Mouse (Mus musculus) intestine, postnatal 0 days (tissue): ENCODE measurements around the gene Pax2. TPM values are rescaled to one million over a fixed set of nuclear protein-coding genes. Genes with fewer than 3 reads are reported as not detected.
"Not testable (repeated sequence)": the region's sequence is repeated elsewhere in the genome, so short reads cannot be mapped to it uniquely, and the experiment has no call there.

Experiments used
- ATAC-seq: fragments of 200-750 bp; cut with Nextera tagmentation; 2 replicates; pipeline ENCODE4 v1.8.0; 2017; ENCODE audit warnings: mild to moderate bottlenecking, moderate TSS enrichment, moderate library complexity
- H3K27ac ChIP-seq: fragments of 300-500 bp; sonication (generic); 2 replicates; pipeline ENCODE4 v1.5.1; 2014; ENCODE audit warnings: mild to moderate bottlenecking, low read depth, low read length, moderate library complexity
- H3K27me3 ChIP-seq: fragments of 300-500 bp; sonication (generic); replicated peaks from 2 replicates; pipeline ENCODE4 v1.6.1; 2014; ENCODE audit warnings: low read length, mixed read lengths; ENCODE audit not compliant: control insufficient read depth, insufficient read depth
- H3K36me3 ChIP-seq: fragments of 300-500 bp; sonication (generic); 2 replicates; pipeline ENCODE4 v1.6.1; 2014; ENCODE audit warnings: mild to moderate bottlenecking, moderate library complexity; ENCODE audit not compliant: control insufficient read depth, insufficient read depth
- H3K4me1 ChIP-seq: fragments of 300-500 bp; sonication (generic); replicated peaks from 2 replicates; pipeline ENCODE4 v1.6.1; 2014; ENCODE audit warnings: antibody characterized with exemption, low read length, mixed read lengths; ENCODE audit not compliant: control insufficient read depth, insufficient read depth
- H3K4me2 ChIP-seq: fragments of 300-500 bp; sonication (generic); replicated peaks from 2 replicates; pipeline ENCODE4 v1.6.1; 2014; ENCODE audit warnings: low read depth, mild to moderate bottlenecking, moderate library complexity
- H3K4me3 ChIP-seq: fragments of 300-500 bp; sonication (generic); 2 replicates; pipeline ENCODE4 v1.5.1; 2014; ENCODE audit warnings: low read depth, low read length
- H3K9ac ChIP-seq: fragments of 300-500 bp; sonication (generic); 2 replicates; pipeline ENCODE4 v1.6.1; 2014; ENCODE audit warnings: mild to moderate bottlenecking, low read depth, low read length
- H3K9me3 ChIP-seq: fragments of 300-500 bp; sonication (generic); 2 replicates; pipeline ENCODE4 v1.6.1; 2016; ENCODE audit warnings: mixed run types; ENCODE audit not compliant: control insufficient read depth
- CTCF ChIP-seq: sonication (generic); IDR thresholded peaks from 2 replicates; pipeline ENCODE4 v1.5.1; 2016; ENCODE audit warnings: low read depth, mild to moderate bottlenecking, control low read depth, antibody characterized with exemption, moderate library complexity
- WGBS: fragments of 180-500 bp; shearing (Covaris S2); extraction: QIAGEN DNeasy Blood & Tissue Kit; methylation state at CpG from one replicate; pipeline ENCODE4 v1.1.7; 2014; 5-methylcytosine and 5-hydroxymethylcytosine counted together
- polyA plus RNA-seq: library from polyadenylated mRNA; unstranded; fragments of >200 nt; fragmentation: Nextera tagmentation; extraction: Ambion mirVana; gene quantifications from 2 replicates; pipeline ENCODE4 v1.2.1, GENCODE M21; 2015

Pax2 gene
- polyA plus RNA-seq, 1 experiment from 2014 or later, result not detected

DNA sequence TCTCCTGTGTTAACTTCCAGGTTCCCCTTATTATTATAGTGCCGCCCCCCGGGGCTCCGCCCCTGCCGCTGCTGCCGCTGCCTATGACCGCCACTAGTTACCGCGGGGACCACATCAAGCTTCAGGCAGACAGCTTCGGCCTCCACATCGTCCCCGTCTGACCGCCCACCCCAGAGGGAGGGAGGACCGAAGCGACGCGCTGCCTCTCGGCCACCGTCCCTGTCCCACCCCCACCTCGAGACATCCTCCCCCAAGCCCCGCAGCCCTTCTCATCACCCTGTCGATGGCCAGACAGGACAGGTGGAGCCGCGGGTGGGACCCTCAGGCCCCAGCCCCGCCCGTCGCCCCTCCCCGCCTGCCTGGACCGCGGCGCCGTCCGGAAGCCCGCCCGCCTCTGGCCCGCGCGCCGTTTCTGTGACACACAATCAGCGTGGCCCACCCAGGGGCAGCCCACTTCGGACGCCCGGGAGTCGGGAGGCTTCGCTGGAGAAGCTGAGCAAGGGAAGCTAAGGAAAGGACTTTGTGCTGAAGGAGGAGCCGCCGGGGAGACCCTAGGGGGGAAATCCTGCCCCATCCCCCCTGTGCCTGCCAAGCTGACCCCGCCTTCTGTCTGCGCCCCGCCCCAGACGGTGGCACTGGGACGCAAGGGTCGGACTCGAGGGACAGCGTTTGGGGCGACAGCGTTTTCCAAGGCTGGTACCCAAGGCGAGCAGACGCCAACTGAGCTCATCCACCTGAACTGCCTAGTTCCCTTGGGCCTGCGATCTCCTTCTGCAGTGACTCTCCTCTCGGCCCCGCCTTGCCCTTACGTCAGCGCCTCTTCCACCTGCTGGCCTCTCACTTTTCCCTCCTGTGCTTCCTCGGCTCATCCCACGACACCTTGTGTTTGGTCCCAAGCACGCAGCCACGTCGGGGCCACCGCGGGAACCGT, 80.4 kb downstream of the Pax2 start:
- Histone ChIP-seq H3K27me3 (peaks cover 77% of the 10 kb centered on the region), H3K9ac (no peak overlapping the region), H3K4me1 (0 out of 2 replicates have a peak, but pooled peaks cover 5% of the 10 kb centered on the region), H3K4me3 (peak overlapping the region; percentile 45), H3K9me3 (no peaks in the 10 kb centered on the region), H3K4me2 (peak overlapping the region; percentile 70), H3K36me3 (no peaks in the 10 kb centered on the region), H3K27ac (no peak overlapping the region)
- TF ChIP-seq CTCF, result no peak
- WGBS, result under 1% methylated on average over 67 of the region's 71 CpGs
- ATAC-seq, result no peak

DNA sequence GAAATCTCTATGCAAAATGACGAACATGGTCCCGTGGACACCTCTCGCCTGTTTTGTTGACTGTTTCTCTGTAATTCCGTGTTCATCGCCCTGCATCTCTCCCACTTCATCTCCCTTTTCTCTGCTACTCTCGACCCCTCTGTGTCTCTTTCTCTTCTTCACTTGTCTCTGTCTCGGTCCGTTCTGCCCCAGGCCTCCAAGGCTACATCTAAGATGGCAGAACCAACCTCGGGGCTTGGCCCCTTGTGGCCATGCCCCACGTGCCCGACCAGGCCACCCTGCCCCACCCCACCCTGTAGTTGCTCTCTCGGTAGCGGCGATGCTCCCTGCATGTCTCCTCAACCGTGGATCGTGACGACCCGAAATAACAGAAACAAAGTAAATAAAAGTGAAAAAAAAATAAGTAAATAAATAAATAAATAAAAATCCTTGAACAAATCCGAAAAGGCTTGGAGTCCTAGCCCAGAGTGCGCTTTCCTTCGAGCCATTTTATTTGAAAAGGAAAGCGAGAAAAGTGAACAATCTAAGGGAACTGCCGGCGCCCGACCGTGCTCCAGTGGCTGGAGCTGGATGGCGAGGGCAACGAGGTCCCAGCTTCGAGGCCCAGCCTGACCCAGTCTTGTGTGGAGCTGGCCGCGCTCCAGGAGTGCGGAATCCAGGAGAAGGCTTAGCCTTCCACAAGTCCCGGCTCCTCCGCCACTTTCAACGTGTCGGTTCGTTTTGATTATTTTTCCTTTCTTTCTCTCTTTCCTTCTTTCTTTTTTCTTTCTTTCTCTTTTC, 81.8 kb downstream of the Pax2 start:
- Histone ChIP-seq H3K27me3 (peaks cover 73% of the 10 kb centered on the region), H3K9me3 (no peaks in the 10 kb centered on the region), H3K9ac (no peak overlapping the region), H3K27ac (no peak overlapping the region), H3K4me2 (no peak overlapping the region; the same call in 1 of the 2 replicates), H3K4me3 (peak overlapping the region; percentile 45; the same call in 1 of the 2 replicates), H3K4me1 (0 out of 2 replicates have a peak, but pooled peaks cover 5% of the 10 kb centered on the region), H3K36me3 (no peaks in the 10 kb centered on the region)
- TF ChIP-seq CTCF, result no peak
- no peak for ATAC-seq
- WGBS, result 2% methylated on average over 37 of the region's 37 CpGs

DNA sequence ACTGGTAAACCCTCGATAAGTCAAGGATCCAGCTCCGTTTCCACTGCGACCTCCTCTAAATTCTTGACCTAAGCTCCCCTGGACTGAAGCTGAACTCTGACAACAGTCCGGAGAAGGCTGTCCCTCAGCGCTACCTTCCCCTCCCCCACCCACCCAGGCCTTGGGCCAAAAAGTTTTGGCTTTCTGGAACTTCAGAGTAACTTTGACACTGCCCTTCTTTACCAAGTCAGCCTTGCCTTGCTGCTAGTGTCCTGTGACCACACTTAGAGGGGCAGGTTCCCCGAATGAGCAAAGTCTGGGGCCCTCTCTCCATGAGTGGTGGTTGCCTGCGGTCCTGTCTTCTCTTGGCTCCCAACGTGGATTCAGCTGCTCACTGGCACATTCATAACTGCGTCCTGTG, 82.5 kb downstream of the Pax2 start:
- Histone ChIP-seq H3K4me3 (no peak overlapping the region), H3K9ac (no peak overlapping the region), H3K9me3 (no peaks in the 10 kb centered on the region), H3K27me3 (peaks cover 68% of the 10 kb centered on the region), H3K36me3 (no peaks in the 10 kb centered on the region), H3K4me2 (no peak overlapping the region), H3K27ac (no peak overlapping the region), H3K4me1 (0 out of 2 replicates have a peak, but pooled peaks cover 5% of the 10 kb centered on the region)
- TF ChIP-seq CTCF, result no peak
- WGBS, result 18% methylated on average over 9 of the region's 9 CpGs
- ATAC-seq, result no peak

DNA sequence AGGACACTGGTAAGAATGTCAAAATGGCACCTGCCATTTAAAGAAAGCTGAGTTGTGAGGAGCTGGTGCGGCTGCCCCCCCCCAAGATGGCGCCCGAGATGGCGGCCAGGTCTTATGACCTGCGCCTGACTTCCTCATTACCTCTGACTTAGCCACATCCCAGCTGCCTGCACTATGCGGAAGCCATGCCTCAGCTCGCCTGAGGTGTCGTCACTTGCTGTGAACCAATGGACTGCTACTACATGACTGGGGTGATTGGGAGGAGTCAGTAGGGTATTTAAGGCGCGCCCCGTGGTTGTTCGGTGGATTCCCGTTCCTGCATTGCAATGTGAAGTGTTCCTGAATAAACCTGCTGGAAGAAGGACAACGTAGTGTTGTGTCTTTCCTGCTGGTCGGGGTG, 86.8 kb downstream of the Pax2 start:
- H3K36me3 ChIP-seq, H3K9me3 ChIP-seq, H3K4me2 ChIP-seq, H3K4me3 ChIP-seq, H3K4me1 ChIP-seq, H3K27ac ChIP-seq, H3K9ac ChIP-seq, ATAC-seq: not testable (repeated sequence)
- WGBS, result 89% methylated on average over 15 of the region's 15 CpGs
- peaks cover 25% of the 10 kb centered on the region for H3K27me3 ChIP-seq

DNA sequence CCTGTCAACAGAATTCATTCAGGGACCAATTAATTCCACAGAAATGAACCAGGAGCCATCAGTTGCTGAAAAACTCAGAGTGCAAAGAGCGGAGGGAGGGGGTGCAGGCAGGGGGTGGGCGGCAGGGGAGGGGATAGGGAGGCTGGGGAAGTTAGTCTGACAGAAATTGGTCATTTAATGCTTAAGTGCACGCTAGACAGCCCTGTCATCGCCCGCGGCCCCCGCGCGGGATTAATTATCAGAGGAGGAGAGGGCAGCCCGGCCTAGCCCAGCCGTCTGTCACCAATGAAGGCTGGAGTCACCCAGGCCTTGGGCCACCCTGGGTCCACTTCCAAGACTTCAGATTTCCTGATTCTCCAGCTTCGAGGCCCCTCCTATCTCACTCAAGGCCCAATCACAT, 93.6 kb downstream of the Pax2 start:
- H3K4me3 ChIP-seq, result no peak overlapping the region
- no peak overlapping the region for H3K4me2 ChIP-seq
- H3K9me3 ChIP-seq, result no peaks in the 10 kb centered on the region
- no peak overlapping the region for H3K9ac ChIP-seq
- no peak for TF ChIP-seq CTCF
- H3K27me3 ChIP-seq, result no peaks in the 10 kb centered on the region; the same call in 1 of the 2 replicates
- H3K36me3 ChIP-seq, result no peaks in the 10 kb centered on the region
- WGBS, result 85% methylated on average over 12 of the region's 12 CpGs
- no peaks in the 10 kb centered on the region for H3K4me1 ChIP-seq
- H3K27ac ChIP-seq, result no peak overlapping the region
- no peak for ATAC-seq

DNA sequence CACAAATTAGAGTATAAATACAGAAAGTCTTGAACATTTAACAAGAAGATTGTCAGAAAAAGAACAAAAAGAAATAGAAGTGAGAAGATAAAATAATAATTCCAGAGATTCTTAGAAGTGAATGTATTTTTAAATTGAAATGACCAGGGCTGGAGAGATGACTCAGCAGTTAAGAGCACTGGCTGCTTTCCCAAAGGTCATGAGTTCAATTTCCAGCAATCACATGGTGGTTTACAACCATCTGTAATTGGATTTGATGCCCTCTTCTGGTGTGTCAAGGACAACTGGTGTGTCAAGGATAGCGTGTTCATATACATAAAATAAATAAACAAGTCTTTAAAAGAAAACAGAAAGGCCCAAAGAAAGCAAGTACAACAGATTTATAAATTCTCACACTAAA, 102.8 kb downstream of the Pax2 start:
- Histone ChIP-seq H3K27ac (no peak overlapping the region), H3K4me1 (no peaks in the 10 kb centered on the region), H3K4me3 (no peak overlapping the region), H3K36me3 (no peaks in the 10 kb centered on the region), H3K27me3 (0 out of 2 replicates have a peak, but pooled peaks cover 5% of the 10 kb centered on the region), H3K9me3 (no peaks in the 10 kb centered on the region), H3K4me2 (no peak overlapping the region), H3K9ac (no peak overlapping the region)
- WGBS, result 78% methylated on average over 1 of the region's 1 CpGs
- TF ChIP-seq CTCF, result no peak
- ATAC-seq, result no peak
